Mouse (Mus musculus): ENCODE data around the gene Timeless.

The Timeless gene

DNA sequence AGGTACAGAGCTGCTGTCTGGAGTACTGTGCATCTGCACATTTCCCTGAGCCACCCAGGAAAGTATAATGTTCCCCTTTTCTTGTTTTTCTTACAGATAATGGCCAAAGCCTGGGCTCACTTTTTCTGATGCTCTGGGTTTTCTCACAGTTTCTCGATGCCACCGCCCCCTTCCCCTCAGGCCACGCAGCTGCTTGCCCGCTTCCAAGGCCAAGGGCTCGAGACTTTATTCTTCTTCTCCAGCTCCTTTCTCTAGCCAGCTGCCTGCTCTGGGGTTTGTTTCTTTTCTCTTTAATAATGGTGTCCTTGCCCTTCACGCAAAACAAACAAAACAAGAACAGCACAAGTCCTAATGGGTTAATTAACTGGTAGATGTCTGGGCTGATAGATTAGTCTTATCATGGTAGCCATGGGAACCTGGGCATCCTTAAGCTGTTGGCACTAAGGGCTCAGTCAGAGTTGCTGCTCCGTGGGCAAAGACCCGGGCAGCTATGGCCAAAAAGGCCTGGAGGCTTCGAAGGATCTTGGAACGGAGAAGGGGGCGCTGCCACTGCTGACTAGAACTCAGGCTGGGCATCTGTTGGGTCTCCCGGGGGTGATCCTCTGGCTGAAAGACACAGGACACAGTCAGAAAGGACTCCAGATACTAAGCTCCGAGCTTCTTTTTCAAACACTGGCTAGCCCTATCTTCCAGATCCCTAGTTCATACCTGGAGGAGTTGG lies 64.7 kb downstream of the Timeless start:
- no peak for DNase-seq (ENCODE audit: extremely low spot score, low spot score)

- no peak for DNase-seq (ENCODE audit: extremely low spot score, low spot score)
These were observed 65.4 kb downstream of the Timeless start for GRCm38 (mm10) chr10:128297221-128297620.

DNA sequence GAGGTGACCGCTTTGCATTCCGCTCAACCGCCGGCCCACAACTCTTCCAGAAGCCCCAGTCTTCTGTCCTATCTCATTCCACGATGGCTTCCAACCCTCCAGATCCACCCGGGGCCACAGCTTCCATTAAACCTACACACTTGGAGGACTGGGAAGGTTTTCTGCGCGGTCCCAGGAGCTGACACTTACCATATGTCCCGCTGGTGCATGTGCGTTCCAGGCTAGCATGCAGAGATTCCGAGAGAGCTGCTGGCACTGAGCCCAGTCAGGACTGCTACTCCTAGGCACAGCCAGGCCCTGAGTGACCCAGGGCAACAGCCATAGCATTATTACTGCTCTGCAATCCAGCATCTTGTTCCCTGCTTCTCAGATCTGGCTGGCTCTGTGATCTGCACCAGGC lies 65.8 kb downstream of the Timeless start:
- DNase-seq (ENCODE audit: extremely low spot score, low spot score): no peak

- DNase-seq (ENCODE audit: extremely low spot score, low spot score): no peak
These were observed 66.4 kb downstream of the Timeless start for GRCm38 (mm10) chr10:128298243-128298642.

- no peak for DNase-seq (ENCODE audit: extremely low spot score, low spot score)
These were observed 66.9 kb downstream of the Timeless start, which contains the start of gene Il23a for GRCm38 (mm10) chr10:128298702-128299171. Gene Il23a, minus strand, starts transcription at chr10:128298752.

GRCm38 (mm10) chr10:128302357-128302756 lies 70.5 kb downstream of the Timeless start:
- peak; percentile 16 for DNase-seq (ENCODE audit: extremely low spot score, low spot score)

All from neural tube, embryonic 10.5 days (tissue).